Mouse (Mus musculus): ENCODE results near the gene Arhgap17.

Arhgap17 gene

GRCm38 (mm10) chr7:123344079-123344780 lies 25.5 kb downstream of the Arhgap17 start:
- DNase-seq (ENCODE audit: low spot score in 2 of 2): no peak

- DNase-seq (ENCODE audit: low spot score in 2 of 2): no peak
These were observed 27.8 kb downstream of the Arhgap17 start for GRCm38 (mm10) chr7:123341896-123342295.

GRCm38 (mm10) chr7:123338351-123338750 lies 31.4 kb downstream of the Arhgap17 start:
- DNase-seq (ENCODE audit: low spot score in 2 of 2): no peak

GRCm38 (mm10) chr7:123336322-123336721 lies 33.4 kb downstream of the Arhgap17 start:
- no peak for DNase-seq (ENCODE audit: low spot score in 2 of 2)

- DNase-seq (ENCODE audit: low spot score in 2 of 2): no peak
These were observed 39.2 kb downstream of the Arhgap17 start for GRCm38 (mm10) chr7:123330506-123330905.

- no peak for DNase-seq (ENCODE audit: low spot score in 2 of 2)
These were observed 41.8 kb downstream of the Arhgap17 start for GRCm38 (mm10) chr7:123327909-123328308.

GRCm38 (mm10) chr7:123326901-123327300 lies 42.8 kb downstream of the Arhgap17 start:
- DNase-seq (ENCODE audit: low spot score in 2 of 2): no peak

GRCm38 (mm10) chr7:123326062-123326461 lies 43.7 kb downstream of the Arhgap17 start:
- no peak for DNase-seq (ENCODE audit: low spot score in 2 of 2)

- no peak for DNase-seq (ENCODE audit: low spot score in 2 of 2)
These were observed 45.6 kb downstream of the Arhgap17 start for GRCm38 (mm10) chr7:123324105-123324504.

GRCm38 (mm10) chr7:123323388-123323787 lies 46.3 kb downstream of the Arhgap17 start:
- DNase-seq (ENCODE audit: low spot score in 2 of 2): no peak

GRCm38 (mm10) chr7:123322452-123323121 lies 47.1 kb downstream of the Arhgap17 start:
- no peak for DNase-seq (ENCODE audit: low spot score in 2 of 2)

GRCm38 (mm10) chr7:123312738-123313137 lies 57.0 kb downstream of the Arhgap17 start:
- no peak for DNase-seq (ENCODE audit: low spot score in 2 of 2)

- DNase-seq (ENCODE audit: low spot score in 2 of 2): no peak
These were observed 57.9 kb downstream of the Arhgap17 start for GRCm38 (mm10) chr7:123311836-123312235.

GRCm38 (mm10) chr7:123307887-123308558 lies 61.7 kb downstream of the Arhgap17 start:
- DNase-seq (ENCODE audit: low spot score in 2 of 2): no peak

- DNase-seq (ENCODE audit: low spot score in 2 of 2): no peak
These were observed 62.5 kb downstream of the Arhgap17 start for GRCm38 (mm10) chr7:123307236-123307635.

GRCm38 (mm10) chr7:123305397-123305796 lies 64.3 kb downstream of the Arhgap17 start:
- no peak for DNase-seq (ENCODE audit: low spot score in 2 of 2)

GRCm38 (mm10) chr7:123300258-123300657 lies 69.5 kb downstream of the Arhgap17 start:
- no peak for DNase-seq (ENCODE audit: low spot score in 2 of 2)

- no peak for DNase-seq (ENCODE audit: low spot score in 2 of 2)
These were observed 71.5 kb downstream of the Arhgap17 start for GRCm38 (mm10) chr7:123298225-123298624.

GRCm38 (mm10) chr7:123296097-123296496 lies 73.6 kb downstream of the Arhgap17 start:
- no peak for DNase-seq (ENCODE audit: low spot score in 2 of 2)

- DNase-seq (ENCODE audit: low spot score in 2 of 2): no peak
These were observed 74.3 kb downstream of the Arhgap17 start for GRCm38 (mm10) chr7:123295423-123295822.

- DNase-seq (ENCODE audit: low spot score in 2 of 2): no peak
These were observed 75.8 kb downstream of the Arhgap17 start for GRCm38 (mm10) chr7:123293898-123294297.

- no peak for DNase-seq (ENCODE audit: low spot score in 2 of 2)
These were observed 77.8 kb downstream of the Arhgap17 start for GRCm38 (mm10) chr7:123291942-123292341.

GRCm38 (mm10) chr7:123289176-123289575 lies 80.5 kb downstream of the Arhgap17 start:
- no peak for DNase-seq (ENCODE audit: low spot score in 2 of 2)
